Mouse (Mus musculus) stomach, embryonic 16.5 days (tissue): ENCODE results near the gene Incenp. TPM values are rescaled to one million over a fixed set of nuclear protein-coding genes. Genes with fewer than 3 reads are reported as not detected.

ENCODE experiments used
- ATAC-seq: fragments of 200-750 bp; cut with Nextera tagmentation; 2 replicates; pipeline ENCODE4 v1.8.0; 2017; ENCODE audit warnings: moderate number of reproducible peaks, moderate TSS enrichment; ENCODE audit not compliant: insufficient read depth, low FRiP score
- H3K27ac ChIP-seq: fragments of 300-500 bp; sonication (generic); 2 replicates; pipeline ENCODE4 v1.5.1; 2014; ENCODE audit warnings: low read length
- H3K27me3 ChIP-seq: fragments of 300-500 bp; sonication (generic); 2 replicates; pipeline ENCODE4 v1.6.1; 2014; ENCODE audit warnings: low read length, control low read depth, mixed read lengths; ENCODE audit not compliant: control insufficient read depth, insufficient read depth
- H3K36me3 ChIP-seq: fragments of 300-500 bp; sonication (generic); 2 replicates; pipeline ENCODE4 v1.6.1; 2014; ENCODE audit warnings: low read length; ENCODE audit not compliant: control insufficient read depth, insufficient read depth
- H3K4me1 ChIP-seq: fragments of 300-500 bp; sonication (generic); 2 replicates; pipeline ENCODE4 v1.6.1; 2014; ENCODE audit warnings: low read length, control low read depth, mixed read lengths; ENCODE audit not compliant: control insufficient read depth, insufficient read depth
- H3K4me2 ChIP-seq: fragments of 300-500 bp; sonication (generic); 2 replicates; pipeline ENCODE4 v1.6.1; 2014; ENCODE audit warnings: low read depth, low read length, mixed read lengths
- H3K4me3 ChIP-seq: fragments of 300-500 bp; sonication (generic); replicated peaks from 2 replicates; pipeline ENCODE4 v1.5.1; 2014; ENCODE audit warnings: mild to moderate bottlenecking, low read length
- H3K9ac ChIP-seq: fragments of 300-500 bp; sonication (generic); 2 replicates; pipeline ENCODE4 v1.6.1; 2014; ENCODE audit warnings: low read length
- H3K9me3 ChIP-seq: fragments of 300-500 bp; sonication (generic); replicated peaks from 2 replicates; pipeline ENCODE4 v1.6.1; 2016; ENCODE audit warnings: low read length, control low read depth; ENCODE audit not compliant: control insufficient read depth
- WGBS: fragments of 180-500 bp; shearing (Covaris S2); extraction: QIAGEN DNeasy Blood & Tissue Kit; methylation state at CpG from one replicate; pipeline ENCODE4 v1.1.7; 2014; 5-methylcytosine and 5-hydroxymethylcytosine counted together
- polyA plus RNA-seq: library from polyadenylated mRNA; unstranded; fragments of >200 nt; fragmentation: Nextera tagmentation; extraction: Ambion mirVana; gene quantifications from 2 replicates; pipeline ENCODE4 v1.2.1, GENCODE M21; 2015

Gene Incenp
- polyA plus RNA-seq: 61.4 and 73.6 TPM in 2 replicates

DNA sequence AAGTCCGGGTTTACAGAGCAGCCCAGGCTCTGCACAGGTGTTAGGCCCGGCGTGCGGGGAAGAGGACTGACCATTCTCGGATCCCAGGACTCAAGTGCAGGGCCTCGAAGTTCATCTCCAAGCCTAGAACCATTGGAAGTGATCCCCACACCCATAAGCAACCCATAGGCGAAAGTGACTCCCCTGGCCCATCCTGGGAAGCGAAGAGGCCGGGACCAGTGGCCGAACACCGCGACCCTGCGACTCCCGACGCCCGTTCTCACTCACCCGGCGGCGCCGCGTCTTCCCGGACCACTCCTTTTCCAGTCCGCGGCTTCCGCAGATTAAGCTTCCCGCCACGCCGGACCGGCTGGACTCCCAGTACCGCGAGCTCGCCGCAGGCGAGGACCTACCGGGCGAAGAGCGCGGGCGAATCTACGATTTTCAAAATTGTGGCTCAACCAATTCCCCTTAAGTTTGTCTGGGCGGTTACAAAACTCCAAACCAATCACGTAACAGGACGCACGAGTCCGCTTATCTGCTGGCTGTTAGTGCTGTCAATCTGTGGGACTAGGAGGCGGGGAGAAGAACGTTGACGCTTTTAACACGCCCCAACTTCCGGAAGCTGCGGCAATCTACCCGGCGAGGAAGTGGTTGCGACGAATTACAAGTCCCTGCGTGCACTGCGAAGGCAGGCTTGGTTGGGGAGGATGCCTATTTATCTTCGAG, at the start of gene Incenp:
Gene Incenp, minus strand, starts transcription at position 480 of the 708 bp plus-strand sequence.
- H3K9ac ChIP-seq: peak within 1 kb of the TSS; percentile 84
- under 1% methylated on average over 58 of the region's 58 CpGs for WGBS
- peak within 1 kb of the TSS; percentile 79 for H3K4me3 ChIP-seq
- H3K27ac ChIP-seq: peak within 1 kb of the TSS; percentile 93
- peak within 1 kb of the TSS; percentile 65 for H3K4me2 ChIP-seq
- peak; percentile 98 for ATAC-seq
- H3K36me3 ChIP-seq: peaks cover 7% of the 10 kb centered on the region; the same call in 1 of the 2 replicates
- H3K27me3 ChIP-seq: no peaks in the 10 kb centered on the region
- H3K9me3 ChIP-seq: no peaks in the 10 kb centered on the region
- peaks cover 21% of the 10 kb centered on the region for H3K4me1 ChIP-seq

DNA sequence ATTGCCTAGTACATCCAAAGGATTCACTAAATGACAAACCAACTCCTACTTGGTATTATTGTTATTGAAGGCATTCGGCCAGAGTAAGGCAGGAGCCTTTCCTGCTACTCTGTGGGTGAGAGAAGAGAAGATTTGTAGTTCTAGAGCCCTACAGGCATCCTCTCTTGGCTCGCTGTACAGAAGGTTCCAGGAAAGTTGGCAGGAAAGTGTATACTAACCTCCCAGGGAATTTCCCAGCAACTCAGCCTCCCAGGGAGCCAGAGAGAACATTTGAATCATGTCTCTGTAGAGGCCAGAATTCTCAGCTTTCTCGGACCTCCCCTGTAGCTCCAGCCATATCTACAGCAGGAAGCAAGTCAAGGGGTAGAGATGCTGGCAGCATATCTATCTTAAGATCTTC, 47.6 kb upstream of the Incenp start:
- no peaks in the 10 kb centered on the region for H3K36me3 ChIP-seq

DNA sequence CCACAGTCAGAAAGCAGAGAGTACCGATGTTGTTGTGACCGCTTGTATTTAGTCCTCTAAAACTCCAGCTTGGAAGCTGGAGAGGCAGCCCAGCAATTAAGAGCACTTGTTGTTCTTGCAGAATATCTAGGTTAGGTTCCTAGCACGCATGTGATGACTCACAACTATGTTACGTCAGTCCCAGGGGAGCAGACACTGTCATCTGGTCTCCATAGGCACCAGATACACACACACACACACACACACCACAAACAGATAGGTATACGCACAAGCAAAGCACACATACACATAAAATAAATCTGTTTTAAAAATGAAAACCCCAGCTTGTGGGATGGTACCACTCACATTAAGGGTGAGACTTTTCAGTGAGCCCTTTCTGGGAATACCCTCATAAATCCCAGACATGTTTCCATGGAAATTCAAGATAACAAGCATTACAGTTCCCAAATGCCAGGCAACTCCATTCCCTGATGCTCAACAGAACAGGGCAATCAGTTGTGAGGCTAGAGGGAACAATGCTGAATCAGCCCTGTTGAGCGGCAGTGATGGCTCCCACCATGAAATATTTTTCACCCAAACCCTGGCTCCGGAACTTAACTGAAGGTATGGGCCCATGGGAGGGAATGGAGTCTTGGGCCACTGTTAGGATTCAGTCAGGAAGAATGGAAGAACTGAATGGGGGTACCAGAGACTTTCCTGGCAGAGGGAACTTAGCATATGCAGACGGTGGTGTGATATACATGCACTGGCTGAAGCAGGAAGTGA, 46.6 kb upstream of the Incenp start:
- ATAC-seq: no peak
- Histone ChIP-seq H3K4me2 (no peak overlapping the region), H3K4me1 (peaks cover 5% of the 10 kb centered on the region; the same call in 1 of the 2 replicates), H3K27me3 (no peaks in the 10 kb centered on the region), H3K36me3 (no peaks in the 10 kb centered on the region), H3K27ac (no peak overlapping the region), H3K9ac (no peak overlapping the region), H3K4me3 (no peak overlapping the region), H3K9me3 (no peaks in the 10 kb centered on the region)
- WGBS: 85% methylated on average over 8 of the region's 8 CpGs

More for the DNA sequence above, 47.6 kb upstream of the Incenp start:
- no peak overlapping the region for H3K27ac ChIP-seq
- H3K4me1 ChIP-seq: peaks cover 5% of the 10 kb centered on the region; the same call in 1 of the 2 replicates
- ATAC-seq: 0 out of 2 replicates have a peak, but pooled peaks have one; percentile 18
- H3K9ac ChIP-seq: no peak overlapping the region
- WGBS: 59% methylated on average over 3 of the region's 3 CpGs
- H3K4me2 ChIP-seq: no peak overlapping the region
- no peaks in the 10 kb centered on the region for H3K27me3 ChIP-seq
- no peak overlapping the region for H3K4me3 ChIP-seq
- no peaks in the 10 kb centered on the region for H3K9me3 ChIP-seq

GRCm38 (mm10) chr19:9942539-9943533, 43.5 kb upstream of the Incenp start:
- Histone ChIP-seq H3K9ac (0 out of 2 replicates have a peak overlapping the region, but pooled peaks have one; percentile 17), H3K36me3 (no peaks in the 10 kb centered on the region), H3K4me1 (peaks cover 5% of the 10 kb centered on the region; the same call in 1 of the 2 replicates), H3K4me2 (no peak overlapping the region), H3K27ac (peak overlapping the region; percentile 54), H3K27me3 (no peaks in the 10 kb centered on the region), H3K9me3 (no peaks in the 10 kb centered on the region), H3K4me3 (no peak overlapping the region)
- ATAC-seq: peak; percentile 78; the same call in 1 of the 2 replicates
- 42% methylated on average over 10 of the region's 10 CpGs for WGBS

DNA sequence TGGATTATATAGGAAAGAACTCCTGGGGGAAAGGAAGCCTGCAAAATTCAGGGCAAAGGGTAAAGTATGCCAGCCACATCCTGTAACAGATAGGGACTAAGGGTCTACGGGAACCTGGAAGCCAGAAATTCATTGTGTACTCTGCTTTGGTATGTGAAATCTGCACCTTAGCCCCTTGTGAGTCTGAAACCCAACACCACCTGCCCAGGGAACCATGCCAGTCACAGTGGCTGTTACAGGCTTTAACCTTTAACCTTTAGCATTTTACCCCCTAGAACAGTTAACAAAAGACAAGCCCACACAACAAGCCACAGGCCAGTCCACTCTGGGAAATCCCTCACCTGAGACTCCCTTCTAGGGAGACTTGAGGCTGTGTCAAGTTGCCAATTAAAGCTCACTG, 42.5 kb upstream of the Incenp start:
- Histone ChIP-seq H3K27ac (no peak overlapping the region), H3K27me3 (no peaks in the 10 kb centered on the region), H3K4me3 (no peak overlapping the region), H3K4me1 (peaks cover 5% of the 10 kb centered on the region; the same call in 1 of the 2 replicates), H3K9ac (no peak overlapping the region), H3K36me3 (no peaks in the 10 kb centered on the region), H3K4me2 (no peak overlapping the region), H3K9me3 (no peaks in the 10 kb centered on the region)
- no peak for ATAC-seq
- WGBS: 20% methylated on average over 1 of the region's 1 CpGs

DNA sequence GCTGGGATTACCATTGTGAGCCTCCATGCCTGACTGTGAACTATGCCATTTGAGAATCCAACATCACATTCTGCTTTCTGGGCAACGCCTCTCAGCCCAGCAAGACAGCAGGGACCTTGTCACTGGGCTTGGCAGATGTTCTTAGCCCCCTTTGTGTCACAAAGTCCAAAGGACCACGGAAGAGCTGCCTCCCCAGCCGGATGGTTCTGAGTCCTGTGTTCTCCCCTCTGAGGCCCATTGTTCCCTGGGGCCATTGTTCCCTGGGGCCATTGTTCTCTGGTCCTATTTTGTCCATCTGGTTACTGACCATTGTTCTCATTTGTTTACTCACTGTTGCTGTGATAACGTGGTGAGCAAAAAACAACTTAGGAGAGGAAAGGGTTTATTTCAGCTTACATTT, 41.6 kb upstream of the Incenp start:
- H3K36me3 ChIP-seq: no peaks in the 10 kb centered on the region
- H3K4me2 ChIP-seq: no peak overlapping the region
- H3K27ac ChIP-seq: no peak overlapping the region
- H3K27me3 ChIP-seq: no peaks in the 10 kb centered on the region
- no peak for ATAC-seq
- H3K4me1 ChIP-seq: peaks cover 5% of the 10 kb centered on the region; the same call in 1 of the 2 replicates
- no peak overlapping the region for H3K9ac ChIP-seq
- WGBS: 47% methylated on average over 4 of the region's 4 CpGs
- no peak overlapping the region for H3K4me3 ChIP-seq
- H3K9me3 ChIP-seq: no peaks in the 10 kb centered on the region

GRCm38 (mm10) chr19:9939841-9940240, 40.5 kb upstream of the Incenp start:
- no peaks in the 10 kb centered on the region for H3K27me3 ChIP-seq
- H3K9me3 ChIP-seq: no peaks in the 10 kb centered on the region
- H3K36me3 ChIP-seq: no peaks in the 10 kb centered on the region
- WGBS: 64% methylated on average over 7 of the region's 7 CpGs
- no peak overlapping the region for H3K27ac ChIP-seq
- H3K4me2 ChIP-seq: no peak overlapping the region
- no peak for ATAC-seq
- peaks cover 5% of the 10 kb centered on the region; the same call in 1 of the 2 replicates for H3K4me1 ChIP-seq
- no peak overlapping the region for H3K9ac ChIP-seq
- no peak overlapping the region for H3K4me3 ChIP-seq

DNA sequence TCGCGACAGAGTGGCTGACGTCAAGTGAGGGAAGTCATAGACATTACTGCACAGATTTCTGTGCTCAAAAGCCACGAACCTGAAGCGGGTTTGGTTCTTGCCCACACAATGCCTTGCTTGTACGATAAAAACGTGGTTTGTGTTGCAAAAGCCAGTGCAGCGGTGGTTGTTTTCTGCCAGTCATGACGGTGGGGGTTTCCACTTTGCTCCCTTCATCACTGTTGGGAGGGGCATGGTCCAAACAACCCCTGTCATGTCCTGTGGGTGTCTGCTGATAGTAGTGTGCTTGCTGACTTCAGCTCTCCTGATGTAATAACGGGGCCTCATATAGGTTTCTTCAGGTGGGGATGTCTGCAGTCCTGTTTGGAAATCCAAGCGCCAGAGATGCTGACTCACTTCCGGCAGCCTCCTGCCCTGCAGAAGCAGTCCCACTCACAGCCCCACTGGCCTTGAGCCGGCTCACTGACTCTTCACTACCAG, 39.5 kb upstream of the Incenp start:
- WGBS: 60% methylated on average over 13 of the region's 13 CpGs
- Histone ChIP-seq H3K4me3 (no peak overlapping the region), H3K4me2 (no peak overlapping the region), H3K36me3 (no peaks in the 10 kb centered on the region), H3K27ac (no peak overlapping the region), H3K9me3 (no peaks in the 10 kb centered on the region), H3K27me3 (no peaks in the 10 kb centered on the region), H3K4me1 (peaks cover 5% of the 10 kb centered on the region; the same call in 1 of the 2 replicates), H3K9ac (no peak overlapping the region)
- no peak for ATAC-seq
